Mouse (Mus musculus) lung, postnatal 36 days (tissue): ENCODE data around the gene Krt80.

Experiments used
- DNase-seq: peaks from one replicate; pipeline ENCODE4 v3.0.0; 2022; ENCODE audit warnings: mixed read lengths

Gene Krt80

GRCm38 (mm10) chr15:101316279-101316912 is 53.6 kb downstream of the Krt80 start:
- DNase-seq, result no peak

GRCm38 (mm10) chr15:101315832-101316231 is 54.1 kb downstream of the Krt80 start:
- peak; percentile 96 for DNase-seq

GRCm38 (mm10) chr15:101315378-101315777 is 54.6 kb downstream of the Krt80 start:
- DNase-seq, result no peak

GRCm38 (mm10) chr15:101312006-101312405 is 58.0 kb downstream of the Krt80 start:
- no peak for DNase-seq

- no peak for DNase-seq
These were observed 58.7 kb downstream of the Krt80 start for GRCm38 (mm10) chr15:101311087-101311770.

- DNase-seq, result no peak
These were observed 60.5 kb downstream of the Krt80 start for GRCm38 (mm10) chr15:101309493-101309892.

GRCm38 (mm10) chr15:101308440-101309348 is 61.3 kb downstream of the Krt80 start:
- DNase-seq, result no peak

- no peak for DNase-seq
These were observed 63.5 kb downstream of the Krt80 start for GRCm38 (mm10) chr15:101306459-101306858.

GRCm38 (mm10) chr15:101303830-101304229 is 66.1 kb downstream of the Krt80 start:
- DNase-seq, result no peak

- no peak for DNase-seq
These were observed 67.8 kb downstream of the Krt80 start for GRCm38 (mm10) chr15:101302201-101302600.

- DNase-seq, result no peak
These were observed 69.8 kb downstream of the Krt80 start for GRCm38 (mm10) chr15:101300128-101300527.

- DNase-seq, result no peak
These were observed 70.4 kb downstream of the Krt80 start for GRCm38 (mm10) chr15:101299480-101299960.

- peak; percentile 41 for DNase-seq
These were observed 71.4 kb downstream of the Krt80 start for GRCm38 (mm10) chr15:101298550-101298949.

GRCm38 (mm10) chr15:101297988-101298387 is 72.0 kb downstream of the Krt80 start:
- DNase-seq, result no peak
